Mouse (Mus musculus) left cerebral cortex, adult 9 months (tissue): ENCODE measurements around the gene Copz1.
A peak's percentile ranks its signal among the peaks of the same experiment; 100 is the strongest.

Experiments
- DNase-seq, 2 experiments: peaks; one replicate each; pipeline ENCODE4 v3.0.0; 2022; ENCODE audit warnings: low spot score in 2 of 2

The Copz1 gene

GRCm38 (mm10) chr15:103308876-103309580 is 36.5 kb downstream of the Copz1 start:
- DNase-seq, result no peak

DNA sequence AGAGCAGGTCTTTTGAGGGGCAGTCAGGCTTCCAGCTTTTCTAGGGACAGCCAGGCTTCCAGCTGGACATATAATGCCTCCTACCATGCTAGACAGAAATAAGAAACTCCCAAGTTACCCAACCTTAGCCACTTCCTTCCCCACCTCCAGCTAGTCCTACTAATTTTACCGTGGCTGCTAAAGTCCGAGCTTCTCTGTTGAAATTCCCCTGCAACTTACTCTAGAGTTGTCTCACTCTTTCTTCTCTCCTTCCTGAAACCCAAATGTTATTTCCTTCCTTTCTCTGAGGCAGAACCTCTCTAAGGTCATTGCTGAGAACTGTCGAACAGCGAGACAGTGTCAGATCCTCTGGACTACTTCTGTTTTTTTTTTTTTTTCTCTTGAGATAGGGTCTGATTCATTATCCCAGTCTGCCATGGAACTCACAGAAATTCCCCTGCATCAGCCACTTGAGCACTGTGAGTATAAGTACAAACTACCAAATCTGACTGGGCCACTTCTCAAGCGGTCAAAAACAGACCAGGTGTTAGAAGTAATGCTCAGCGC is 37.9 kb downstream of the Copz1 start, which contains the start of gene Gpr84:
Gene Gpr84, minus strand, starts transcription at position 248 of the 546 bp plus-strand sequence.
- DNase-seq, result no peak

DNA sequence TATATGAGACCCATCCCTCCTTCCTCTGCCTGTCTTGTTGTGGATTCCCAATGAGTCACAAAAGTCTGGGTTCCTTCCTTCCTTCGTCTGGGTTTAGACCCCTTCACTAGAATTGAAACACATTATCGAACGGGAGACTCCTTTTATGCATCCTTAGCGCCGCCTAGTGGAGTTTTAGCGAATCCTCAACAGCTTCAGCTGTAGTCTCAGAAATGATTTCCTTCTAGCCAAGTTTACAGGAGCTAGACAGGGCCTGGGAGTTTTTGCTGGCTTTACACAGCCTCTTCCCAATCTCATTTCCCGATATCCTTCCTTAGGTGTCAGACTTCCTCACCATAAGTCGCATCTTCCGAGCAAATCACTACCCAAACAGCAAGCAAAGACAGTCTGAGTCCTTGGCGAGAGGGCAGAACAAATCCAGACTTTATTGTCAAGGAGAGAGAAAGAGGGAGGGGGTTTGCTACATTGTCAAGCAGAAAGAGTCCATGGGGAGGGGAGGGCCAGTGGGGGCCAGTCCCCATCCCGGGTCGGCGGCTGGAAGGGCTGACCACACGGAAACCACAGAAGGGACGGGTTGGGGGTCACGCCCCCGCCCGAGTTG is 41.1 kb downstream of the Copz1 start:
- DNase-seq, result peak in 1 of 2 experiments; percentile 69

- no peak for DNase-seq
These were observed 41.7 kb downstream of the Copz1 start for GRCm38 (mm10) chr15:103314181-103314580.

GRCm38 (mm10) chr15:103315011-103315502 is 42.5 kb downstream of the Copz1 start:
- DNase-seq, result peak in 1 of 2 experiments; percentile 52

DNA sequence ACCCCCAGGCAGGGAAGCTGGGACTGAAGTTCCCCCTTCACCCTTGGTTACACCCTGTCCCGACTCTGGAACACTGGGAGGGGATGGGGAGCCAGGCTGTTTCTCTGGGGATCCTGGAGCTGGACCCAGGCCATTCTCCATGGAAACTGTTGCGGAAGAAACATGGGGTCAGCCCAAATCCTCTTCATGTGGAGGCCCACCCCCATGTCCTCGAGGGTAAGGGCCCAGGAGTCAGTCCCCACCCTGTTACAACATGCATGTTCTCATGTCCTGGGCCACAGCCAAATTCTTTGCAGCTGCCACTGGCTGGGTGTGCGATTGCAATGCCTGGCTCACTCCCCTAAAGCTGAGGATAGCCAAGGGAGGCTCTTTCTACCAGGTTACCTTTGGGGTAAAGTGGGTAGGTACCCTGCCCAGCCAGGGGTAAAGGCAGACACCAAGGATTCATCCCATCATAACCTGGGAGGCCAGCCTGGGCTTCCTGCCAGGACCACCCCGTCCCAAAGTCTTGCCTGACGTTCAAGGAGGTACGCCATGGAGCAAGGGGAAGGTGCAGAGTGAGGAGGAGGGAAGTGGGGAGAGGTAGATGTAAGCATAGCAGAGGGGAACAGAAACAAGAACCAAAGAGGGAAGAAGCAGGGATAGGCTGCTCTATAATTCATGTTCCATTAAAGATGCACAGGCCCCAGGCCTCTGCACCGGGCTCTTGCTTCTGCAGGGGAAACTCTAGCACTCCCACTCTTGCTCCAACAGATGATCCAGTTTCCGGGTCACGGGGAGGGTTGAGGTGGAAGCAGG is 43.7 kb downstream of the Copz1 start:
- DNase-seq, result no peak

GRCm38 (mm10) chr15:103317120-103317519 is 44.6 kb downstream of the Copz1 start:
- DNase-seq, result no peak

GRCm38 (mm10) chr15:103317731-103318130 is 45.2 kb downstream of the Copz1 start:
- no peak for DNase-seq

- DNase-seq, result no peak
These were observed 45.8 kb downstream of the Copz1 start for GRCm38 (mm10) chr15:103318201-103318816.

DNA sequence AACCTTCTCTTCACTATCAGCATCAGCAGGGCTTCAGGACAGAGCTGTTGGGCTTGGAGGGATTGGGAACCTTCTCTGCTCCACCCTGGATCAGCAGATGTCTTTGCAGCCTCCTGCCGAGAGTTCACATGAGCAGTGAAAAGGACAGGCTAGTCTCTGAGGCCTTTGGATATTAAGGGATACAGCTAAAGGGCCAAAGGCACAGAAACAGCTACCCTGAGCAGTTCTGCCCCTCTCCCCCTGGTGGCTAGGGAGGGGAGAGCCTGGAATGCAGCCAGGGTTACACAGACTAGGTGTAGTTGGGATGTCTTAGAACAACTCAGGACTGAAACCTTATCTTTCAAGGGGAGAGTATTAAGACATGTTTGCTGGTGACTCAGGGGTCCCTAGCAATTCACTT is 48.6 kb downstream of the Copz1 start:
- no peak for DNase-seq

GRCm38 (mm10) chr15:103322396-103322795 is 49.9 kb downstream of the Copz1 start:
- DNase-seq, result no peak

DNA sequence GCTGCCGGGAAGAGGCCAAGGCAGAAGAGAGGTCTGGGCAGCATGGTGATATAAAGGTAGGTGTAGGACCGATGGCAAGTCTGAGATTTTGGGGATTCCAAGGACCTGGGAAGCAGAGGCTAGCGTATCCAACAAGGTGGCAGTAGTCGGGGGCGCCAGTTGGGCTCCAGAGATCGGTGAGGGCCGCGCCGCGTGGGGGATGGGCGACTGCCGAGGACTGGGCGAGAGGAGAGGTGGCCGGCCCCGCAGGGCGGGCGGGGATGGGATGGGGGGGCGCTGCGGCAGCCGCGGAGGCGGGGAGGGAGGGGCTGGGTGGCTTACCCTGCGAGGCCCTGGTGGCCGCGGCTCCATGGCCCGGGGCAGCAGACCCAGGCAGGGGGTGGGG is 50.5 kb downstream of the Copz1 start:
- DNase-seq, result no peak

DNA sequence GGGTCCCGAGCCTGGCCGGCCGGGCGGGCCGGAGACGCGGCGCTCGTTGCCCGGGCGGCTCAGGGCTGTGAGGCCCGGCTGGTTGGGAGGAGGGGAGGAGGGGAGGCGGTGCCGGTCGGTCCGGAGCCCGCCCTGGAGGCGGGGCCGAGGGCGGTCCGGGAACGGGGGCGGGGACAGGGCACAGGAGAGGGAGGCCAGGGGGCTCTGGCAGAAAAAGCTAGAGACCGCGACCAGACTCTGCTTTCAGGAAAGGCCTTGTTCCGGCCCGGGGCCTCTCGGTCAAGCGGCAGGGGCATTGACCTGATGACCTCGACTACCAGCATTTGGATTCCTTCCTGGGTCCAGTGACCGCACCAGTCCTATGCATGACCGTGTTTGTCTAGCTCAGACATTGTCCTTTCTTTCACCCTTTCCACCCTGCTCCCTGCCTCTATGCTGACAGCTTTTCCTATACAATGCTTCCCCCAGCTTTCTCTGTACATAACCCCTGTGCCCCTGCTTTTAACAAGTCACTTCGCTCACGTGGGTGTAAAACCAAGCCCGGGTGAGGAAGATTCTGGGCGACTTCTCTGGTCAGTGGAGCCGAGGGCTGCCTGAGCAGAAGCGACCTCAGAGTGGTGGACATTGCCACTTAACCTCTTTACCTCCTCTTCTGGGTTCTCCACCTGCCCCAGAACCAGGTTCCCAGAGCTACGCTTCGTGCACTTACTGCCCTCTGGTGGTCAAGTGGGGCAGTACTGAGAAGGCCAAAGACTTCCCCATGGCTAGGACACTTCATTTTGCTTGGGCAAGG is 51.1 kb downstream of the Copz1 start:
- peak in 1 of 2 experiments; percentile 75 for DNase-seq

DNA sequence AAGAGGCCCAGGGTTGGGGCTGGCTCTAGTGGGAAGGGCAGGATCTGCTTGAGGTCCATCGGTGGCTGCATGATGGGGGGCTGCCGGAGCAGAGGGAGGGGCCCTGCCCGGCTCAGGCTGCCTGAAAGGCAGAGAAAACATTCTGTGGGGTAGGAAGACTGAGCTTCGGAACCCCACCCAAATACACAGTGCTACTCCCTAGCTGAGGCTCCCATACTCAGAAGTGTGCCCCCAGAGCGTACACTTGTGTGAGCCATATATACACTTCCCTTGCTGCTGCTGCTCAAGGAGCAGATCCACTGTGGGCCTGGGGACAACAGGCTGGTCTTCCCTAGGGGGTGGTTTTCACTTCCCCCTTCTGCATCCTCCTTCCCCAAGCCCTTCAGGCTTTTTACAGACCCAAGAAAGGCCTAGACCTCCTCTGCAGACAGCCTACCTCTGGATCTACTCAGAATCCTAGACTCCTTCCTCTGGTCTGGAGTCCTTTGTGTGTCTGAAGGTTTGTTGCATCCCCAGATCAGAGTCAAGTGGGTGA is 60.6 kb downstream of the Copz1 start:
- no peak for DNase-seq

DNA sequence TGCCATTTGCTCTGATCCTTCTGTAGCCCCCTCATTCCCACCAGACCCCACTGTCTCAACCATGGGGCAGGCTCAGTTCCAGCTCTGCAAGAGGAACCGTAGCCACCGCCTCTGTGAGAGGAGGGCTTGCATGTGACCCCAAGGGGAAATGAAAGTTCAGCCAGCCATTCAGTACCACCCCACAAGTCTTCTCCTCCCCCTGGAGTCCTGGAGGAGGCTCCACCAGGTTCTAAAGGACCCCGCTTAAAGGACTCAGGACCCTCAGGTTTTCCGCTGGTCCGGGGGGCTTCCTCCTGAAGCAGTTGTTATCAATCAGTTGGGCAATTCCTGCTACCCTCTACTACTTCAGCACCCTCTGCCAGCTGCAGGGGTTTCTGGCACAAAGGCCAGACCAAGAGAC is 61.2 kb downstream of the Copz1 start:
- DNase-seq, result no peak

- DNase-seq, result no peak
These were observed 61.7 kb downstream of the Copz1 start for GRCm38 (mm10) chr15:103334194-103334593.

DNA sequence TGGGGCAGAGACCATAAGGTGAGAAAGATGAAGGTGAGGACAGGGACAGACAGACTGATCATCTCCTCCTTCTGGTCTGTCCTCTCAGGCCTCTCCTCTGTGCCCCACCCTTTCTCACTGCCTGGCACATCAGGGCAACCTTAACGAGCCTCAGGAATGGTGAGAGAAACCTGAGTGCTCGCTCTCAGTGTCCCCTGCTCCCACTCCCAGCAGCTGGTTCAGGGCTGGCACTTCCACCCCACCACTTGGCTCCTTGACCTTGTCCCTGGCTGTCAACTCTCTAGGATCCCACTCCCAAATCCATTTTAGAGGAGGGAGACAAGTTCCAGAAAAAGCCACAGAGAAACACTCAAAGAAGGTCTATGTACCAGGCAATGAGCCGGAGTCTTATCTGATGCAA is 62.5 kb downstream of the Copz1 start:
- DNase-seq, result no peak

DNA sequence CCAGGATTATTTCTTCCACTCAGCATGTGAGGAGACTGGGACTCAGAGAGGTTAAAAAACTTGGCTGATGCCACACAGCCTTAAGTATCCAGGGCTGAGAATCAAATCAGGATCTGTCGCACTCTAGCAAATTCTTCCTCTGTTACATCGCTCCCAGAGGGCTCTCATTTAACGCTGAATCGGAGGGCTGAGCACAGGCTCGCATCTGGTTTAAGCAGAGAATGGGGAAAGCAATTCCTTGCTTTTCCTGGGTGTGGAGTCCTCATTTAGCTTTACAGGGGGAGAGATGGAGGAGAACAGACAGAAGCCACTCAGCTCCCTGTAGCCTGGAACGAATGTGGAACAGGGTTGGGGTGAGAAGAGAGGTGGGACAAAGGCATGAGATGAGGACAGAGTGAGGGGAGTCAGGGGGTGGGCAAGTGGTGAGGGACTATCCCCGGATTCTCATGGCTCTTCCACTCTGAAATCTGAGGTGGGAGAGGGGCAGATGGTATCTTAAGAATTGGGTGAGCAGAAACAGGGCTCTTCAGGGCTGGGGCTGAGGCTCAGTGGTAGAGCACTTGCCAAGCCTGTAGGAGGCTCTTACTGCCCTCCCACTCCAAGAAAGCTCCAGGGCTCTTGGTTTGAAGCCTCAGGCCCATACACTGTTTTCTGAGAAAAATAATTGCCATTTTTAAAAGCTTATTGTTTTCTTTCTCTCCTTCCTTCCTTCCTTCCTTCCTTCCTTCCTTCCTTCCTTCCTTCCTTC is 63.1 kb downstream of the Copz1 start:
- no peak for DNase-seq

DNA sequence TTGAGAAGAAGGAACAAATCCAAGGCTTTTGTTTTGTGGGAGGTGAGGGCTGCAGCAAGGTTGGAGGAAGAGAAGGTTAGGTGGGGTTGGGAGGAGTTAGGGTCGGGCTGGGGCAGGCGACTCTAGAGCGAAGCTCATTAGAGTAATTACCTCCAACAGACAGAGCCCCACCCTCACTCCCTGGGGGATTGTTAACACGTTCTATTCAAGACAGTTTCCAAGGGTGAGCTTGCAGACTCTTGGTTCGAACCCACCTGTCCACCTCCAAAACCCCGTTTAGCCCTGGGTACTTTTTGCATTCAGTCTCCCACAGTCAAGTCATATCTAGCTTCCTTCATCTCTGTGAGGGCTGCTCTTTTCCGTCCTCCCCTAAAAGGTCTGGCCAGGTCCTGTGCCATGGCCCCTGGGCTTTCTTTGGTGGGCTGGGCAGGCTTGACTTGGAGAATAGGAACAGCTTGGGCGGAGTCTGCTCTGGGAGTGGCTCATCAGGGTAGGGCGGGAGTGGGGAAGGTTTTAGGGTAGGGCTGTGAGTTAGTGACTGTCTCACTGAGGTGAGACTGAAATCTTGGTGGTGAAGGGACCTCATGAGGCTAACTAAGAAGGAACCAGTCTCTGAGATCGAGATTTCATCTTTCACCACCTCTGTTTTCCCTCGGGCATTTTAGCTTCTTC is 64.6 kb downstream of the Copz1 start:
- no peak for DNase-seq

- no peak for DNase-seq
These were observed 66.3 kb downstream of the Copz1 start for GRCm38 (mm10) chr15:103338829-103339165.
